Mouse (Mus musculus): ENCODE measurements around the gene Ppp1r16b. TPM values are rescaled to one million over a fixed set of nuclear protein-coding genes. Genes with fewer than 3 reads are reported as not detected.

Ppp1r16b gene
- polyA plus RNA-seq (2014; fragmentation: Nextera tagmentation; extraction: Ambion mirVana), result 4.1 and 4.6 TPM in 2 replicates

GRCm38 (mm10) chr2:158665098-158665497 is at the start of gene Ppp1r16b:
Ppp1r16b (plus strand) TSS chr2:158665398.
- Histone ChIP-seq H3K36me3 (ENCODE audit: control insufficient read depth, insufficient read depth, low read length) (no peaks in the 10 kb centered on the region), H3K4me2 (ENCODE audit: low read depth, severe bottlenecking) (no peak within 1 kb of the TSS), H3K27ac (replicated peaks; ENCODE audit: low read depth, low read length) (no peak within 1 kb of the TSS), H3K4me1 (ENCODE audit: control insufficient read depth, insufficient read depth, low read length) (peaks cover 8% of the 10 kb centered on the region), H3K4me3 (ENCODE audit: low read depth, low read length) (no peak within 1 kb of the TSS), H3K9ac (ENCODE audit: low read length) (no peak within 1 kb of the TSS), H3K27me3 (ENCODE audit: control insufficient read depth, insufficient read depth, low read length) (peaks cover 43% of the 10 kb centered on the region), H3K9me3 (ENCODE audit: control insufficient read depth, low read length) (no peaks in the 10 kb centered on the region)
- ATAC-seq (ENCODE audit: insufficient number of reproducible peaks, low FRiP score, low TSS enrichment, low read depth), result no peak
- no peak for DNase-seq (ENCODE audit: low spot score)
- 78% methylated on average over 4 of the region's 4 CpGs for WGBS

GRCm38 (mm10) chr2:158615702-158616101 is 49.5 kb upstream of the Ppp1r16b start:
- H3K27me3 ChIP-seq (ENCODE audit: control insufficient read depth, insufficient read depth, low read length), result peaks cover 88% of the 10 kb centered on the region

GRCm38 (mm10) chr2:158616296-158616695 is 48.9 kb upstream of the Ppp1r16b start:
- under 1% methylated on average over 12 of the region's 12 CpGs for WGBS
- Histone ChIP-seq H3K27ac (replicated peaks; ENCODE audit: low read depth, low read length) (no peak overlapping the region), H3K4me2 (ENCODE audit: low read depth, severe bottlenecking) (no peak overlapping the region), H3K4me1 (ENCODE audit: control insufficient read depth, insufficient read depth, low read length) (peaks cover 6% of the 10 kb centered on the region; the same call in 1 of the 2 replicates), H3K4me3 (ENCODE audit: low read depth, low read length) (no peak overlapping the region), H3K9ac (ENCODE audit: low read length) (no peak overlapping the region), H3K9me3 (ENCODE audit: control insufficient read depth, low read length) (no peaks in the 10 kb centered on the region), H3K36me3 (ENCODE audit: control insufficient read depth, insufficient read depth, low read length) (no peaks in the 10 kb centered on the region), H3K27me3 (ENCODE audit: control insufficient read depth, insufficient read depth, low read length) (peaks cover 82% of the 10 kb centered on the region)
- DNase-seq (ENCODE audit: low spot score) (peak; percentile 36), ATAC-seq (ENCODE audit: insufficient number of reproducible peaks, low FRiP score, low TSS enrichment, low read depth) (0 out of 2 replicates have a peak, but pooled peaks have one; percentile 4)

More at GRCm38 (mm10) chr2:158615702-158616101, 49.5 kb upstream of the Ppp1r16b start:
- no peak overlapping the region for H3K4me3 ChIP-seq (ENCODE audit: low read depth, low read length)
- H3K4me1 ChIP-seq (ENCODE audit: control insufficient read depth, insufficient read depth, low read length), result peaks cover 8% of the 10 kb centered on the region; the same call in 1 of the 2 replicates
- H3K9ac ChIP-seq (ENCODE audit: low read length), result no peak overlapping the region
- no peaks in the 10 kb centered on the region for H3K36me3 ChIP-seq (ENCODE audit: control insufficient read depth, insufficient read depth, low read length)
- no peak overlapping the region for H3K4me2 ChIP-seq (ENCODE audit: low read depth, severe bottlenecking)
- no peak overlapping the region for H3K27ac ChIP-seq (replicated peaks; ENCODE audit: low read depth, low read length)
- WGBS, result 5% methylated on average over 13 of the region's 13 CpGs
- no peaks in the 10 kb centered on the region for H3K9me3 ChIP-seq (ENCODE audit: control insufficient read depth, low read length)
- peak; percentile 53 for DNase-seq (ENCODE audit: low spot score)
- ATAC-seq (ENCODE audit: insufficient number of reproducible peaks, low FRiP score, low TSS enrichment, low read depth), result no peak

GRCm38 (mm10) chr2:158616790-158617189 is 48.4 kb upstream of the Ppp1r16b start:
- Histone ChIP-seq H3K9me3 (ENCODE audit: control insufficient read depth, low read length) (no peaks in the 10 kb centered on the region), H3K9ac (ENCODE audit: low read length) (no peak overlapping the region), H3K4me3 (ENCODE audit: low read depth, low read length) (no peak overlapping the region), H3K27ac (replicated peaks; ENCODE audit: low read depth, low read length) (no peak overlapping the region), H3K36me3 (ENCODE audit: control insufficient read depth, insufficient read depth, low read length) (no peaks in the 10 kb centered on the region), H3K27me3 (ENCODE audit: control insufficient read depth, insufficient read depth, low read length) (peaks cover 77% of the 10 kb centered on the region), H3K4me2 (ENCODE audit: low read depth, severe bottlenecking) (no peak overlapping the region), H3K4me1 (ENCODE audit: control insufficient read depth, insufficient read depth, low read length) (peaks cover 6% of the 10 kb centered on the region; the same call in 1 of the 2 replicates)
- WGBS, result 9% methylated on average over 10 of the region's 11 CpGs
- no peak for DNase-seq (ENCODE audit: low spot score)
- no peak for ATAC-seq (ENCODE audit: insufficient number of reproducible peaks, low FRiP score, low TSS enrichment, low read depth)

- under 1% methylated on average over 39 of the region's 39 CpGs for WGBS
- peak; percentile 95 for ATAC-seq (ENCODE audit: insufficient number of reproducible peaks, low FRiP score, low TSS enrichment, low read depth)
- H3K27me3 ChIP-seq (ENCODE audit: control insufficient read depth, insufficient read depth, low read length), result no peaks in the 10 kb centered on the region
- peaks cover 2% of the 10 kb centered on the region; the same call in 1 of the 2 replicates for H3K36me3 ChIP-seq (ENCODE audit: control insufficient read depth, insufficient read depth, low read length)
- peaks cover 11% of the 10 kb centered on the region for H3K4me1 ChIP-seq (ENCODE audit: control insufficient read depth, insufficient read depth, low read length)
- peak within 1 kb of the TSS; percentile 78 for H3K4me3 ChIP-seq (ENCODE audit: low read depth, low read length)
- H3K9ac ChIP-seq (ENCODE audit: low read length), result peak within 1 kb of the TSS; percentile 83
- H3K4me2 ChIP-seq (ENCODE audit: low read depth, severe bottlenecking), result peak within 1 kb of the TSS; percentile 84
- DNase-seq (ENCODE audit: low spot score), result peak; percentile 98
- H3K27ac ChIP-seq (replicated peaks; ENCODE audit: low read depth, low read length), result peak within 1 kb of the TSS; percentile 67
- no peaks in the 10 kb centered on the region for H3K9me3 ChIP-seq (ENCODE audit: control insufficient read depth, low read length)
Measured at GRCm38 (mm10) chr2:158624718-158625222, 40.4 kb upstream of the Ppp1r16b start, which contains the start of gene Actr5. Actr5 (plus strand) TSS chr2:158624888.

GRCm38 (mm10) chr2:158625231-158625630 is 40.0 kb upstream of the Ppp1r16b start:
- no peak for ATAC-seq (ENCODE audit: insufficient number of reproducible peaks, low FRiP score, low TSS enrichment, low read depth)
- no peaks in the 10 kb centered on the region for H3K9me3 ChIP-seq (ENCODE audit: control insufficient read depth, low read length)
- peak overlapping the region; percentile 83 for H3K9ac ChIP-seq (ENCODE audit: low read length)
- H3K4me2 ChIP-seq (ENCODE audit: low read depth, severe bottlenecking), result peak overlapping the region; percentile 84
- peak overlapping the region; percentile 78 for H3K4me3 ChIP-seq (ENCODE audit: low read depth, low read length)
- WGBS, result under 1% methylated on average over 44 of the region's 44 CpGs
- H3K27ac ChIP-seq (replicated peaks; ENCODE audit: low read depth, low read length), result peak overlapping the region; percentile 67
- H3K36me3 ChIP-seq (ENCODE audit: control insufficient read depth, insufficient read depth, low read length), result peaks cover 2% of the 10 kb centered on the region; the same call in 1 of the 2 replicates
- no peak for DNase-seq (ENCODE audit: low spot score)
- no peaks in the 10 kb centered on the region for H3K27me3 ChIP-seq (ENCODE audit: control insufficient read depth, insufficient read depth, low read length)
- H3K4me1 ChIP-seq (ENCODE audit: control insufficient read depth, insufficient read depth, low read length), result peaks cover 11% of the 10 kb centered on the region

GRCm38 (mm10) chr2:158625697-158626096 is 39.5 kb upstream of the Ppp1r16b start:
- peaks cover 2% of the 10 kb centered on the region; the same call in 1 of the 2 replicates for H3K36me3 ChIP-seq (ENCODE audit: control insufficient read depth, insufficient read depth, low read length)
- H3K4me1 ChIP-seq (ENCODE audit: control insufficient read depth, insufficient read depth, low read length), result peaks cover 11% of the 10 kb centered on the region
- H3K27me3 ChIP-seq (ENCODE audit: control insufficient read depth, insufficient read depth, low read length), result no peaks in the 10 kb centered on the region
- H3K9ac ChIP-seq (ENCODE audit: low read length), result peak overlapping the region; percentile 83
- WGBS, result 42% methylated on average over 8 of the region's 8 CpGs
- DNase-seq (ENCODE audit: low spot score) (no peak), ATAC-seq (ENCODE audit: insufficient number of reproducible peaks, low FRiP score, low TSS enrichment, low read depth) (no peak)
- peak overlapping the region; percentile 78 for H3K4me3 ChIP-seq (ENCODE audit: low read depth, low read length)
- H3K9me3 ChIP-seq (ENCODE audit: control insufficient read depth, low read length), result no peaks in the 10 kb centered on the region
- no peak overlapping the region for H3K27ac ChIP-seq (replicated peaks; ENCODE audit: low read depth, low read length)
- H3K4me2 ChIP-seq (ENCODE audit: low read depth, severe bottlenecking), result peak overlapping the region; percentile 84

- no peak overlapping the region for H3K4me3 ChIP-seq (ENCODE audit: low read depth, low read length)
- DNase-seq (ENCODE audit: low spot score), result no peak
- no peaks in the 10 kb centered on the region for H3K9me3 ChIP-seq (ENCODE audit: control insufficient read depth, low read length)
- H3K36me3 ChIP-seq (ENCODE audit: control insufficient read depth, insufficient read depth, low read length), result peaks cover 17% of the 10 kb centered on the region
- H3K9ac ChIP-seq (ENCODE audit: low read length), result no peak overlapping the region
- no peak overlapping the region for H3K27ac ChIP-seq (replicated peaks; ENCODE audit: low read depth, low read length)
- H3K4me2 ChIP-seq (ENCODE audit: low read depth, severe bottlenecking), result no peak overlapping the region
- no peak for ATAC-seq (ENCODE audit: insufficient number of reproducible peaks, low FRiP score, low TSS enrichment, low read depth)
- peaks cover 11% of the 10 kb centered on the region for H3K4me1 ChIP-seq (ENCODE audit: control insufficient read depth, insufficient read depth, low read length)
- H3K27me3 ChIP-seq (ENCODE audit: control insufficient read depth, insufficient read depth, low read length), result no peaks in the 10 kb centered on the region
- WGBS, result 81% methylated on average over 3 of the region's 3 CpGs
Measured at GRCm38 (mm10) chr2:158628858-158629257, 36.3 kb upstream of the Ppp1r16b start.

Measured in limb, embryonic 11.5 days (tissue).